Mouse (Mus musculus) forebrain, embryonic 16.5 days (tissue): ENCODE data around the gene Olfr787. TPM values are rescaled to one million over a fixed set of nuclear protein-coding genes. Genes with fewer than 3 reads are reported as not detected.

Experiments
- polyA plus RNA-seq: library from polyadenylated mRNA; unstranded; fragments of >200 nt; fragmentation: Nextera tagmentation; extraction: Ambion mirVana; gene quantifications from 2 replicates; pipeline ENCODE4 v1.2.1, GENCODE M21; 2015

The Olfr787 gene
- polyA plus RNA-seq, 1 experiment from 2014 or later = not detected

Other genes starting within 250 kb of the Olfr787 start
- gene Olfr774, start 225.7 kb upstream of the Olfr787 start, polyA plus RNA-seq = not detected in 2 replicates
- gene Olfr775, start 213.4 kb upstream of the Olfr787 start, polyA plus RNA-seq = not detected in 2 replicates
- not detected in 2 replicates for gene Olfr776, start 202.7 kb upstream of the Olfr787 start, polyA plus RNA-seq
- 0.09 TPM in 1 of 2 replicates, not detected in the other for gene Olfr777, start 190.4 kb upstream of the Olfr787 start, polyA plus RNA-seq
- gene Olfr780, start 143.7 kb upstream of the Olfr787 start, polyA plus RNA-seq = not detected in 2 replicates
- gene Olfr781, start 133.0 kb upstream of the Olfr787 start, polyA plus RNA-seq = not detected in 2 replicates
- not detected in 2 replicates for gene Olfr782, start 113.0 kb upstream of the Olfr787 start, polyA plus RNA-seq
- gene Olfr784, start 77.8 kb upstream of the Olfr787 start, polyA plus RNA-seq = 0.07 and 0.15 TPM in 2 replicates
- not detected in 2 replicates for gene Olfr785, start 56.4 kb upstream of the Olfr787 start, polyA plus RNA-seq
- gene Olfr786, start 34.6 kb upstream of the Olfr787 start, polyA plus RNA-seq = not detected in 2 replicates
- gene Olfr788, start 9.1 kb downstream of the Olfr787 start, polyA plus RNA-seq = not detected in 2 replicates
- not detected in 2 replicates for gene Olfr789, start 22.9 kb downstream of the Olfr787 start, polyA plus RNA-seq
- gene Olfr790, start 36.6 kb downstream of the Olfr787 start, polyA plus RNA-seq = not detected in 2 replicates
- not detected in 2 replicates for gene Olfr791, start 59.9 kb downstream of the Olfr787 start, polyA plus RNA-seq
- not detected in 2 replicates for gene Olfr792, start 77.3 kb downstream of the Olfr787 start, polyA plus RNA-seq
- gene Olfr794, start 105.8 kb downstream of the Olfr787 start, polyA plus RNA-seq = not detected in 2 replicates
- gene Olfr796, start 150.7 kb downstream of the Olfr787 start, polyA plus RNA-seq = not detected in 2 replicates
- not detected in 2 replicates for gene Olfr798, start 166.1 kb downstream of the Olfr787 start, polyA plus RNA-seq
- not detected in 2 replicates for gene Olfr799, start 175.6 kb downstream of the Olfr787 start, polyA plus RNA-seq
- gene Olfr800, start 195.8 kb downstream of the Olfr787 start, polyA plus RNA-seq = not detected in 2 replicates
- gene Olfr801, start 212.0 kb downstream of the Olfr787 start, polyA plus RNA-seq = not detected in 2 replicates
- 0.06 TPM in 1 of 2 replicates, not detected in the other for gene Olfr802, start 226.3 kb downstream of the Olfr787 start, polyA plus RNA-seq
- not detected in 2 replicates for gene Olfr803, start 232.4 kb downstream of the Olfr787 start, polyA plus RNA-seq
- gene Olfr804, start 241.3 kb downstream of the Olfr787 start, polyA plus RNA-seq = not detected in 2 replicates